In genomic region chr8:86309460-86309859, GRCm38 (mm10) we compare ENCODE assay signal across 25 mouse cellular contexts.
"Had no signal": no experiment of that assay in that cellular context is flagged by ENCODE, and none has a peak within 500 bp of the region (broad histone marks: within the 10 kb centered on the region; RNA-seq: fewer than 3 reads in every experiment).

No protein-coding gene starts in this region.

- H3K9me3 ChIP-seq: heart, embryonic 13.5 days; heart, embryonic 15.5 days; hindbrain, embryonic 12.5 days; kidney, embryonic 15.5 days; limb, embryonic 13.5 days; limb, embryonic 15.5 days had no signal

- ATAC-seq: hindbrain, postnatal 0 days; intestine, embryonic 16.5 days had no signal

- H3K4me2 ChIP-seq: heart, embryonic 11.5 days; heart, embryonic 13.5 days; heart, embryonic 15.5 days; hindbrain, embryonic 12.5 days; hindbrain, embryonic 14.5 days; kidney, embryonic 15.5 days; limb, embryonic 13.5 days; limb, embryonic 15.5 days had no signal

- H3K4me3 ChIP-seq: heart, adult 2 months; heart, embryonic 13.5 days; heart, embryonic 15.5 days; hindbrain, embryonic 12.5 days; kidney, embryonic 15.5 days; limb, embryonic 13.5 days; limb, embryonic 15.5 days had no signal

- DNase-seq: gastrocnemius, postnatal 14 days; gastrocnemius, postnatal 36 days; heart, adult 11 months; heart, adult 2 months; heart, postnatal 14 days; heart, postnatal 36 days; kidney, adult 11 months; kidney, adult 2 months; kidney, adult 9 months; kidney, postnatal 14 days; kidney, postnatal 36 days; layer of hippocampus, adult 9-11 months; layer of hippocampus, postnatal 36 days; left cerebral cortex, postnatal 4 days had no signal

- H3K27ac ChIP-seq: heart, adult 2 months; heart, embryonic 13.5 days; heart, embryonic 15.5 days; hindbrain, embryonic 12.5 days; hindbrain, postnatal 0 days; kidney, embryonic 15.5 days; kidney, postnatal 0 days; limb, embryonic 13.5 days; limb, embryonic 15.5 days had no signal

- H3K27me3 ChIP-seq: heart, embryonic 13.5 days; heart, embryonic 15.5 days; hindbrain, embryonic 12.5 days; kidney, embryonic 15.5 days; limb, embryonic 13.5 days; limb, embryonic 15.5 days had no signal

- H3K9ac ChIP-seq: heart, embryonic 13.5 days; heart, embryonic 15.5 days; hindbrain, embryonic 12.5 days; hindbrain, embryonic 14.5 days; kidney, embryonic 15.5 days; limb, embryonic 13.5 days; limb, embryonic 15.5 days had no signal

- H3K36me3 ChIP-seq: heart, embryonic 13.5 days; heart, embryonic 15.5 days; hindbrain, embryonic 12.5 days; kidney, embryonic 15.5 days; limb, embryonic 13.5 days; limb, embryonic 15.5 days had no signal

- H3K4me1 ChIP-seq: heart, embryonic 13.5 days; heart, embryonic 15.5 days; hindbrain, embryonic 12.5 days; kidney, embryonic 15.5 days; limb, embryonic 13.5 days; limb, embryonic 15.5 days had no signal
